Mouse (Mus musculus): Measurements from ENCODE around the gene Defb35.

DNA sequence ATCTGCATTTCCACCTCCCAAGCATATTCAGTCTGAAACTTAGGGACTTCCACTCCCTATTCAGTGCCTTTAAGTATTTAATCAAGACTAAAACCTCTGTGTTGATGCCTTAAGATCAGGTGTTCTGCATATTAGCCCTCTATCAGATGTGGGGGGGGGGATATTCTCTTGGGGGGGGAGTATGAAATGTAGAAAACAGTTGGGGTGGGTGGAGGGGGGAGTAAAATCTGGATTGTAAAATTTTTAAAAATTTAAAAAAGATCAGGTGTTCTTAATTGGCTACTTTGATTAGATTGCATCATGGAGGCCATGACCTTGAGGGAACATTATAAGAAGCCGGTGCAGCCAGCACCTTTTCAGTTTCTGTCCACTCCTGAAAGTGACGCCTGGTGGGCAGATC is 20.3 kb downstream of the Defb35 start, which contains the start of gene Fam90a1a:
- TF ChIP-seq CTCF (IDR thresholded peaks at IDR 0.05; ENCODE audit: borderline replicate concordance, control insufficient read depth, extremely low read depth, insufficient read depth, low read length, poor library complexity) (no peak), POLR2A (IDR thresholded peaks at IDR 0.05; ENCODE audit: control insufficient read depth, extremely low read depth, insufficient read depth, low read length, poor library complexity) (no peak)
